Mouse (Mus musculus) CH12F3 (cell line): ENCODE measurements around the gene Tlr4.

ENCODE experiments used
- in situ Hi-C: fragments of 300-500 bp; cut with MboI; formaldehyde crosslinking; loops from 2 replicates; pipeline ENCODE4 v1.14.3; 2020; ENCODE audit warnings: low sequenced_read_pairs

Gene Tlr4

DNA sequence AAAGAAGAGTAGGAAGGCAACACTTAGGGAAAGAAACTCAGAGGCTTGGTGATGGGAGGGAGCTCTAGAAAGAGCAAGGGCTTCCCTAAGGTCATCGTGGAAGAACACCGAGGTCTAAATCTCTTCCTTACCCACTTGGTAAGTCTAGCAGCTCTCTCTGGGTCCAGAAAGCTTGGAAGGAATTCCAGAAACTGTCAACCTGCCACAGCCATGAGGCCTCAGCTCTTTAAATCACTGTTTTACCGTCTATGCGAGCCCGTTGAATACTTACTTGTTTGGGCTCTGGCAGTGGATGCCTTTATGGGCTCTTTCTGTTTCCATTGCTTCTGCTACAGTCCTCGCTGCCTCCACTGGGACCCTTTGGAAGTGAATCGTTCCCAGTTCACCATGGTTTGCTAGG, 67.6 kb downstream of the Tlr4 start:
- in situ Hi-C loops, result no loop called here

DNA sequence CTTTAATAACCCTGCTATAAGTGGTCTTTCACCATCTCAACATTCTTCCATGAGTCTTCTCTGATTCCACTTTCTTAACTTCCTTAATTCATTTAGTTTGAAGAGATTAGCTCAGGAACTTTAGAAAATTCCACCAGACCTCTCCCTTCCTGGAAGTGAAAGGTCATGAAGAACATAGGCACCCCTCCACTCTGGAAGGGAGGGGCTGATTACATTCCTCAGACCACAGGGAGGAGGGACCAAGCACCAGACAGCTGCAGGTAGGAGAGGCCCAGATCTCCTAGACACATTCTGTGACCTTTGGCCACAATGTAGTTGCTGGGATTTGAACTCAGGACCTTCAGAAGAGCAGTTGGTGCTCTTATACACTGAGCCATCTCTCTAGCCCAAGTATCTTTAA, 72.7 kb downstream of the Tlr4 start:
- in situ Hi-C loops, result no loop called here

DNA sequence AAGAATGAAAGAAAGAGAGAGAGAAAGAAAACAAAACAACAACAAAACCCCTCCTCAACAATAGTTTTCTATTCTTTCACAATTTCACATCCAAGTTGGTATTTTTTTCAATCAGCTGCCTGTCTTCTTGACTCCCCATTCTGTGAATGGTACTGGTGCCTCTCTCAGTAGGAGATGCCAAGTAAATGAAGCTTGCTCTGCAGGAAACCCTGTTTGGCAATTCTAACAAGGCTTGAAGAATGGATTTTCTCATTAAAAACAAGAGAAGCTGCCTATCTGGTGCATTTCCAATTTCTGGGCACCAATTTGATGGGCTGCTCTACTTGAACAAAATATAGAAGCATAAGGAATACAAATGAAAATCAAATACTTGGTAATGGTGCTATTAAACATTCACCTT, 74.1 kb downstream of the Tlr4 start:
- in situ Hi-C loops, result no loop called here

DNA sequence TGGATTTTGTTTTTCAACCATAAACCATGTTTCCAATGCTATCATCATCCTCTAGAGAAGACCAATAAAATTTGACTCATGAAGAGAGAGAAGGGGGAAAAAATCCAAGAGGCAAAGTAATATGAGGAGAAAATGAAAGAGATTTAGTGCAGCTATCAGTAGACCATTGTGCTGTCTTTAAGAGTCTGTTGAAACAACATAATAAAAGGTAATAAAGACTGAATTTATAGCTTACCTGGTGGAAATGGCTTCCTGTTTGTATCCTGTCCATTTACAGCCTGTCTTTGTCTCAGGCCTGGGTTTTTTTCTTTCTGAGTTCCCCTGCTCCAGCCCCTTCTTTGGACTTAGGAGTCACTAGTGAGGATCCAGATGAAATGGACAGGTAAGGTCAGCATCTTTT, 81.0 kb downstream of the Tlr4 start:
- in situ Hi-C loops, result no loop called here

DNA sequence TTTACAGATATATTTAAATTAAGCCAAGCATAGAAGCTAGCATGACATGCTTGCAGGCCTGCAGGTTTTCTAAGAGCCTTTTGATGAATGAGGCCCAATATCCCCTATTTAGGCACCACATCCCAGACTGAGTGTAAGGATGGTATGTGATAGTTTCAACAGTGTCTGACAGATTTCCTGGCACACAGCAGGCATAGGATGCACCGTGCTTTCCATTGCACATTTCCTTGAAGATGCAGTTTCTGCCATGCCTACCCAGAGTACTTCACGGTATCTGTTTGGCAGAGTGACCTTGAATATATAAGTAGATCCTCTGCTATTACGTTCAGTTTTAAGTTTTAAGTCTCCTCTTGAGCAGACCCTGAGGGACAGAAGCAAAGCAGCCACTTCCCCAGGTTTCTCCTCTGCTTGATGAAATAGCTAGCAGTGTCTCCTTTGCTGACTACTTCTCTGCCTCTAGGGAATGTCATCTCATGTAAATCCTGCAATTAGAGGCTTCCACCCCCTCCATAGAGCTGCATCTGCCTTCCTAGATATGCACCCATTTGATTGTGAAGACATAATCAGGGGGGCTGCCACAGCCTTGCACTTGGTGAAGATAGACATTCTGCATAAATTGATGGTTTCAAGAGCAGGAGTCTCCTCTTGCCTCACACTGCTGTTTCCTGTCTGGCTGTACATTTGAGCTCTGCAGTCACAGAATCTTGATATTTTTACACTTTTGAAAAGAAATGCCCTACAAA, 92.4 kb downstream of the Tlr4 start:
- in situ Hi-C loops, result no loop called here

DNA sequence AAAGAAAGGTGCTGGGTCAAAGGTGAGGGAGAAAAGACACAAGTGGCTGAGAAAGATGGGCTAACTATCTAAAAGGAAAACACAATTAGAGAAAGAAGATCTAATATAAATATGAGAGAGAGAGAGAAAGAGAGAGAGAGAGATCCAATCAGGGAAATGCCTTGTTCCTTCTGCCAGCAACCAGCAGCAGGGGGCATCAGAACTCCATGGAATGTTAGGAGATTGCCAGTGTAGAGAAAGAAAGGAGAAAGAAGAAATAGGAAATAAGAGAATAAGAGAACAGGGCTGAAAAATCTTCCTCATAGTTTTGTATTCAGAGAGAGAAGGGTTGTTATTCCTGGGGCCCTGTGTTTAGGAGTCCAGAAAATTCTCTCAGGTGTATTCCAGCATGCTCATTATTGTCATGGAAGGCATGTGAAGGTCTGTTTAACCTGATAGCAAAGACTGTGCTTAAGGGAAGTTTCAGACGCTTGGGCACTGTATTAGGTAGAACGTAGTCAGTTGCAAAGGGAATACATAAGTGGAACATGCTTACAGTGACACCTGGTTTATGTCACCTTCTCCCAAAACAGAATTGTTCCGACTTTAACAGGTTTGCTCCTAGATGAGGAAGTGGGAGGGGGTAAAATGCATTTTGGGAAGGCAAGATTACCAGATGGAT, 96.4 kb downstream of the Tlr4 start:
- in situ Hi-C loops, result no loop called here

DNA sequence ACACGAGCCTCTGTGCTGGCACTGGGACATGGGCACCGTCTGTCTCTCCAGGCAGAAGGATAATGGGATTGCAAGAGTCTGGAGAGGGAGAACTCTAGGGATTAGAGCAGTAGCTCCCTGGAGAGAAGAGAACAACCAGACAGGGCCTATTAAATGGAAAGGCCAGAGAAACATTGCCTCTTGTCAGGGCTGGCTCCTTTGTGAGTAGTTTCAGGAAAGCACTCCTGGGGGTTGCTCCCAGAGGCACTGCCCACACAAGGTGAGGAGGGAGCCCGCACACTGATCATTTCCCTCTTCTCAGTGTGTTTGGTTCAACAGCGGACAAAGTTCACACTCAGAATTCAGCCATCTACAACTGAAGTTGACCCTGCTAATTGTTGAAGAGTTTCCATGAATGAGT, 98.7 kb downstream of the Tlr4 start:
- in situ Hi-C loops, result no loop called here

DNA sequence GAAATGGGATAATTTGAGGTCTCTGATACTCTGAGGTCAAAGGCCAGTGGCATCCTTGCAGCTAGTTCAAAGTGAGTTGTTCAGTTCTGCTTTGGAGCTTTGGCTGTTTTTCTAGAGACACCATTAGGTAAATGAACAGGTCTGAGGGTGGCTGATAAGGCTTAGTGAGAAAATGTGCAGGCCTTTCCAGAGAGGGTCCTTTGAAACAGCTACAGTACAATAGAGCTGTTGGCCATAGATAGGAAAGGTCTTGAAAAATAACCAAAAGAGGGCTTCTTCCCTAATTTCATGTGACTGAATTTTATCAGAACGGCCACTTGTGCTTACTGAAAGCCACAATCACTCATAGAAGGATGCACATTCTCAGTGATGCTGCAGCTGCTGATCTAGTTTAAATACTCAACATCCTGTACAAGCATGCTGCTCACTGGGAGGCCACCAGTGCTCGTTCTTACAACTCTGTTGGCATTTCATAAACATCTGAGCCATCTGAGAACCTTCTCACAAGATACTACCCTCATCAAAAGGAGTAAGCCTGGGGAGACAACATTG, 100.2 kb downstream of the Tlr4 start:
- in situ Hi-C loops, result no loop called here

DNA sequence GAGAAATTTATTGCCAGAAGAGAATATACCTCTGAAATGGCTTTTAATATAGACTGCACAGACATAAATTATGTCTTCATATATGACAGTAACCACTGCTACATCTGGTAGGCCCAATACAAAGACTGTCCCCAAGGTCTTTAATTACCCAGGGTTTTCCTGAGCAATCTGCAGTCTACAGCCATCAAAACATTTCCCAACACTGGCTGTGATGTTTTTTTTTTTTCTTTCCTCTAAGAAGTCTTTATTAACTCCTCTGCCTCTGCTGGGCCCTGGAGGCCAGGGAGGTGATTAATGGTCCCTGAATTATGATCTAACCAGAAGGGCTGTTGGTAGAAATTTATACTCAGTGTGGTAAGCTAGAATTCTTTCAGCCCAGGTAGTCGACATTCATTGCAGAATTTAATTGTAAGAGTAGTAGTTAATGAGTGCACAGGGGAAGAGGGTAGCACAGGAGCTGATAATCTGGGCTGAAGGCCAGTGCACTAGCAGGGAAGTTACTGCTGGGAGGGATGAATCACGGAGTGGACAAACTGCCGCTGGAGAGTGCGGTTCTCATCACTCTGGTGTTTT, 111.2 kb downstream of the Tlr4 start:
- in situ Hi-C loops, result no loop called here

DNA sequence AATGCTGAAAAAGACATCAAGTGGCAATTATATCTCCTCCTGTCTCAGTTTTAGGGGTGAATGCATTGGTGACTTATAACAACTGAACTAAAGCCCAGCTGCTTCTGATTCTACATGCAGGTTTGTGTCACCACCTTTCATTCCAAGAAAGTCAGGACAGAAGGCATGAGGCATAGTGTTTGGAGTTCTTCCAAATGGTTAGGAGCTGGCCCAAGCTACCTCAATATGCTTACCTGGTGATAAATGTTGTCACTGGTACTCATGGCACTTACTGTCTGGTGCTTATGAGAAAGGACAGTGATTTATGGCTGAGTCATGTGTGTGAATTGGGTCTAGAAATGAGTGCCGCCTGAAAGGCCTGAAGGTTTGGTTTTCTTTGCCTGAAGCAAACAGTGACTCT, 114.5 kb downstream of the Tlr4 start:
- in situ Hi-C loops, result no loop called here

DNA sequence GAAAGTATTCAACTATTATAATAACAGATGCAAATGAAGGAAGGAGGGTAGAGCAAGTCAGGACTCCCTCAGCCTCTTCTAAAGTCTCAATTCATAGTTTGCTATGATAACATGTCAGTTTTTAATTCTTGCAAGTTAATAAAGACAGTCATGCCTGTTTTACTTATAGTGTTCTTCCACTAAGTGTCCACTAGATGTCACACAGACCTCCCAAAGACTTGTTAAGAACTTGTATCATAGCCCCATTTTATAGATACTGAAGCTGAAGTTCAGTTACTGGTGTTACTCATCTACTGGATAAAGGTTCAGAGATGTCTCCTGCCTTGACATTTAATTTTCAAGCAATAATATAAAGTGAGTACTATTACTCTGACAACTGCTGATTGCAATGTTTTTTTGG, 116.3 kb downstream of the Tlr4 start:
- in situ Hi-C loops, result no loop called here

DNA sequence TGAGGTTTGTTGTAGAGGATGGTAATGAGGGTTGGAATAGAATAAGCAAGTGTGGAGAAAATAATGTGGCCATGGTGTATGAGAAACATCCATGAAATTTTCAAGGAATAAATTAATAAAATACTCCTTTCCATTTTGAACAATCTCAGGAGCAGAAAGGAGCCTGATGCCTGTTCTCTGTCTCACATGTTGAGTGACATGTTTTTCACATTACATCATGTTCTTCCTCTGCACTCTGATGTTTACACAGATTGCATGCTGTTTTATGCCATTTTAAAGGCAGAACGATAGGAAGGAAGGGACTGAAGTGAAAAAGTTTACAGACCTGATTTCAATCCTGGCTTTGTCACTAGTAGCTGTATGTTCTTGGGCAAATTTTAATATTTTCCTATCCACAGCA, 120.3 kb downstream of the Tlr4 start:
- in situ Hi-C loops, result no loop called here

DNA sequence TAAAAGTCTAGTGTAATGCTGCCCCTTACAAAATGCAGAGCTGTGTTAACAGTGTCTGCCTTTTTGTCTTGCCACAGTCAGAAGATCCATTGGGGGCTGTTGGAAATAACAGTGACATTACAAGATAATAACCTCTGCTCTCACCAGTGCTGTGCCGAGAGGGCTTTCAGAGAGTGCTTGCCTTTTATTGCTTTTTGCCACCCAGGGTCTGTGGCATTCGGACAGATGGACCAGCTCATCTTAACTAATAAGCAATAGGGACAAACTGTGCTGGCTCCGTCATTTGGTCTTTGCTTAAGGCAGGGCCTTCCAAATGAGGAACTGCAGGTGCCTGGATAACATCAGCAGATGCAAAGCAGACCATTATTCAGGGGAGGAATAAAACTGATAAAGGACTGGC, 147.5 kb downstream of the Tlr4 start:
- in situ Hi-C loops, result no loop called here
